Mouse (Mus musculus): Measurements from ENCODE around the gene Zbtb20.

- TF ChIP-seq CTCF (IDR thresholded peaks at IDR 0.05; ENCODE audit: low read depth) (no peak), EP300 (IDR thresholded peaks at IDR 0.05; ENCODE audit: low read depth) (no peak)
Observed at GRCm38 (mm10) chr16:43385620-43386210, 510.0 kb downstream of the Zbtb20 start.

Data from liver, embryonic 14.5 days (tissue).